Mouse (Mus musculus): Measurements from ENCODE around the gene Glis3. TPM values are rescaled to one million over a fixed set of nuclear protein-coding genes. Genes with fewer than 3 reads are reported as not detected.
A peak's percentile ranks its signal among the peaks of the same experiment; 100 is the strongest.

The Glis3 gene
- polyA plus RNA-seq, 1 experiment from 2014 or later, result 3.4 TPM

DNA sequence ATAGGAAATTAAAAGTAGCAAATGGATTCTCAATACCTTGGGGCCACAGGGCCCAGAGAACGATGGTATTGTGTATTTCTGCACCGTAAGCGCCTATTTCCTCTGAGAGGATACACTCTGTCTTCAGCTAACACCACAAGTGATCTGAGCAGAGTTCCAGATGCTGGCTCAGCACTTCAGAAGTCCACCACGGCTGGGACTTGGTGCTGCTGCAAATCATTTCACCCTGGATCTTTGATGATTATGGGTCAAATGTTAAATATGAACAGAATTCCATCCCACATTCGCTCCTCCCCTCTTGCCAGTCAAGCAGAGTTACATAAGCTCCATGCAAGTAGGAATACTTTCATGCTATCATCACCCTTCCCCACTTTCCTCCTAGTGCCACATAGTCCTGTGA, 263.8 kb downstream of the Glis3 start:
- Histone ChIP-seq H3K27me3 (ENCODE audit: control insufficient read depth, insufficient read depth, low read length) (no peaks in the 10 kb centered on the region), H3K36me3 (ENCODE audit: control insufficient read depth, insufficient read depth, low read length) (no peaks in the 10 kb centered on the region), H3K4me3 (ENCODE audit: low read depth, low read length) (no peak overlapping the region), H3K9me3 (ENCODE audit: control insufficient read depth, low read length) (no peaks in the 10 kb centered on the region), H3K4me2 (ENCODE audit: low read depth, low read length, severe bottlenecking) (no peak overlapping the region), H3K27ac (ENCODE audit: low read depth, low read length) (no peak overlapping the region), H3K9ac (ENCODE audit: low read length) (no peak overlapping the region), H3K4me1 (replicated peaks; ENCODE audit: control insufficient read depth, insufficient read depth, low read length) (no peaks in the 10 kb centered on the region)
- no peak for ATAC-seq (replicated peaks; ENCODE audit: low FRiP score)
- no peak for DNase-seq (ENCODE audit: low spot score)
- 92% methylated on average over 5 of the region's 5 CpGs for WGBS

DNA sequence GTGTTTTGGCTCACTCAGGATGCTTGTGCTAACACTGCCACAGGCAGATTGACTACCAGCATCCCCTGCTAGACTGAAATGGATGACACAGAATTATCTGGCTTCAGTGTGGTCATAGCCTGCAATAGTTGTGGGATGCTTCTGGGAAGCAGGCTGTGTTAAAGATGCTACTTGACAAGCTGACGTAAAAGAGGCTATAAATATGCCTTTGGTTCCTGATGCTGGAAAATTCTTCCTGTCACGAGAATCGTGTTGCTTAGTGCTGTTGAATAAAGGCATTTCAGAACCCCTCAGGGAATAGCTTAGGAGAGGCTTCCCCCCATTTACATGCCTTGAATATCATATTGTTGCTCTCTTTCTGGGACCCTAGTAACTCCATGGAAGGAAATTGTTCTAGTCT, 271.1 kb downstream of the Glis3 start:
- Histone ChIP-seq H3K9me3 (ENCODE audit: control insufficient read depth, low read length) (no peaks in the 10 kb centered on the region), H3K4me3 (ENCODE audit: low read depth, low read length) (no peak overlapping the region), H3K4me2 (ENCODE audit: low read depth, low read length, severe bottlenecking) (no peak overlapping the region), H3K27ac (ENCODE audit: low read depth, low read length) (no peak overlapping the region), H3K27me3 (ENCODE audit: control insufficient read depth, insufficient read depth, low read length) (no peaks in the 10 kb centered on the region), H3K36me3 (ENCODE audit: control insufficient read depth, insufficient read depth, low read length) (no peaks in the 10 kb centered on the region), H3K9ac (ENCODE audit: low read length) (no peak overlapping the region), H3K4me1 (replicated peaks; ENCODE audit: control insufficient read depth, insufficient read depth, low read length) (no peaks in the 10 kb centered on the region)
- WGBS, result 77% methylated on average over 3 of the region's 3 CpGs
- no peak for DNase-seq (ENCODE audit: low spot score)
- no peak for ATAC-seq (replicated peaks; ENCODE audit: low FRiP score)

DNA sequence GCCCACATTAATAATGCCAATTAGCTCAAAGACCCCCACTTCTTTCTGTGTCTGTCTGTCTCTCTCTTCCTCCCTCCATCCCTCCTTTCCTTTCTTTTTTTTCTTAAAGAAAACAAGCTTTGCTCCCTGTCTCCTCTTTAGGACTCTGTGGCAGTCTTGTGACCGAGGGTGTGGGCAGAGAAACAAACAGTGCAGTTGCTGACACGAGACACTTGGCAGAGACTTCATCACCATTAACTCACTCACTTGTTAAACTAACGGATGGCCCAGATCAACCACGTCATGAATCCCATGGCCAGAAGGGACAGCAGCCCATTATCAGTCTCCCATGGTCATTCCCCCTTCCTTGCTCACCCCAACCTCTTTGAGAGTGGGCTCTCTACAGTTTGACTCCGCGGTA, 276.9 kb downstream of the Glis3 start:
- 85% methylated on average over 6 of the region's 6 CpGs for WGBS
- DNase-seq (ENCODE audit: low spot score) (no peak), ATAC-seq (replicated peaks; ENCODE audit: low FRiP score) (no peak)

GRCm38 (mm10) chr19:28395584-28395861, 284.4 kb downstream of the Glis3 start:
- no peak overlapping the region for H3K4me3 ChIP-seq (ENCODE audit: low read depth, low read length)
- DNase-seq (ENCODE audit: low spot score), result no peak
- H3K27me3 ChIP-seq (ENCODE audit: control insufficient read depth, insufficient read depth, low read length), result no peaks in the 10 kb centered on the region
- H3K4me1 ChIP-seq (replicated peaks; ENCODE audit: control insufficient read depth, insufficient read depth, low read length), result peaks cover 3% of the 10 kb centered on the region; the same call in 1 of the 2 replicates
- no peaks in the 10 kb centered on the region for H3K36me3 ChIP-seq (ENCODE audit: control insufficient read depth, insufficient read depth, low read length)
- H3K9ac ChIP-seq (ENCODE audit: low read length), result no peak overlapping the region
- H3K27ac ChIP-seq (ENCODE audit: low read depth, low read length), result no peak overlapping the region
- peak; percentile 39; the same call in 1 of the 2 replicates for ATAC-seq (replicated peaks; ENCODE audit: low FRiP score)
- no peaks in the 10 kb centered on the region for H3K9me3 ChIP-seq (ENCODE audit: control insufficient read depth, low read length)
- 58% methylated on average over 1 of the region's 1 CpGs for WGBS
- no peak overlapping the region for H3K4me2 ChIP-seq (ENCODE audit: low read depth, low read length, severe bottlenecking)

More for the DNA sequence above, 276.9 kb downstream of the Glis3 start:
- no peak overlapping the region for H3K27ac ChIP-seq (ENCODE audit: low read depth, low read length)
- no peak overlapping the region for H3K4me3 ChIP-seq (ENCODE audit: low read depth, low read length)
- no peaks in the 10 kb centered on the region for H3K4me1 ChIP-seq (replicated peaks; ENCODE audit: control insufficient read depth, insufficient read depth, low read length)
- H3K36me3 ChIP-seq (ENCODE audit: control insufficient read depth, insufficient read depth, low read length), result no peaks in the 10 kb centered on the region
- H3K9me3 ChIP-seq (ENCODE audit: control insufficient read depth, low read length), result no peaks in the 10 kb centered on the region
- no peak overlapping the region for H3K9ac ChIP-seq (ENCODE audit: low read length)
- H3K27me3 ChIP-seq (ENCODE audit: control insufficient read depth, insufficient read depth, low read length), result no peaks in the 10 kb centered on the region
- no peak overlapping the region for H3K4me2 ChIP-seq (ENCODE audit: low read depth, low read length, severe bottlenecking)

- no peak overlapping the region for H3K27ac ChIP-seq (ENCODE audit: low read depth, low read length)
- H3K4me2 ChIP-seq (ENCODE audit: low read depth, low read length, severe bottlenecking), result no peak overlapping the region
- DNase-seq (ENCODE audit: low spot score) (no peak), ATAC-seq (replicated peaks; ENCODE audit: low FRiP score) (peak; percentile 71)
- 26% methylated on average over 12 of the region's 12 CpGs for WGBS
- peaks cover 3% of the 10 kb centered on the region; the same call in 1 of the 2 replicates for H3K4me1 ChIP-seq (replicated peaks; ENCODE audit: control insufficient read depth, insufficient read depth, low read length)
- H3K4me3 ChIP-seq (ENCODE audit: low read depth, low read length), result no peak overlapping the region
- no peaks in the 10 kb centered on the region for H3K27me3 ChIP-seq (ENCODE audit: control insufficient read depth, insufficient read depth, low read length)
- no peaks in the 10 kb centered on the region for H3K9me3 ChIP-seq (ENCODE audit: control insufficient read depth, low read length)
- no peak overlapping the region for H3K9ac ChIP-seq (ENCODE audit: low read length)
- no peaks in the 10 kb centered on the region for H3K36me3 ChIP-seq (ENCODE audit: control insufficient read depth, insufficient read depth, low read length)
Measured at GRCm38 (mm10) chr19:28394826-28395583, 284.9 kb downstream of the Glis3 start.

DNA sequence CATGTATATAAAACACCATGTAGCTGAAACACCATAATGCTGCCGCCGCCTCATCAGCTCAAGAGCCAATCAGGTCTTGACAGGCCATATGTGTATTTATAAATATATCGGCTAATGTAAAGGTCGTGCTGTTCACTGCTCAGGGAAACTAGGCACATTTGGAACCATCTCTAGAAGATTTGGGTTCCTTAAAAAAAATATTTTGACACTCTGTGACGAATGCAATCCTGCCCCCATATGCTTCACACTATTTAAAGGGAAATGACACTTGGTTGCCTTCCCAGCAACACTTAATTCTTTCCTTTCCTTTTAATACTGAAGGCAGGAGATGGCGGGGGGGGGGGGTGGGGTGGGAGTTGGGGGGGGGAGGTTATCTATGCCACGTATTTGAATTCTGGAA, 286.1 kb downstream of the Glis3 start:
- Histone ChIP-seq H3K27me3 (ENCODE audit: control insufficient read depth, insufficient read depth, low read length) (no peaks in the 10 kb centered on the region), H3K9me3 (ENCODE audit: control insufficient read depth, low read length) (no peaks in the 10 kb centered on the region), H3K36me3 (ENCODE audit: control insufficient read depth, insufficient read depth, low read length) (no peaks in the 10 kb centered on the region), H3K9ac (ENCODE audit: low read length) (no peak overlapping the region), H3K4me2 (ENCODE audit: low read depth, low read length, severe bottlenecking) (no peak overlapping the region), H3K27ac (ENCODE audit: low read depth, low read length) (no peak overlapping the region), H3K4me3 (ENCODE audit: low read depth, low read length) (no peak overlapping the region), H3K4me1 (replicated peaks; ENCODE audit: control insufficient read depth, insufficient read depth, low read length) (peaks cover 3% of the 10 kb centered on the region; the same call in 1 of the 2 replicates)
- WGBS, result 81% methylated on average over 7 of the region's 7 CpGs
- DNase-seq (ENCODE audit: low spot score) (no peak), ATAC-seq (replicated peaks; ENCODE audit: low FRiP score) (no peak)

DNA sequence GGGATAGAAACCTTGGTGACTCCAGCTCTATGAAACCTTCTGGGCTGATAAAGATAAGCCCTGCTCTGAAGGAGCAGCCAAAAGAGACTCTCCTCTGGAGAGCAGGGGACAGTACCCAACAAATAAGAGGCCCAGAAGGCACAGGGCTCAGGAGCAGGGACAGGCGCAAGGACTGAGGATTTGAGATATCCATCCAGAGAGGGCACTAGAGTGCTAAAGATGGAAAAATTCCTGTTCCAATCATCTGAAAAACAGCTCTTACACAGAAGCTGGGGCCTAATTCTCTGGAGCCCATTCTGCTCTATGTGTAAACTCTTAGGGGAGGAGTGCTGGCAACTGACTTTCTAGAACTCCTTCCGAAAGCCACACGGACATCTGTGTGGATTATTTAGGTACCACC, 287.0 kb downstream of the Glis3 start:
- Histone ChIP-seq H3K9me3 (ENCODE audit: control insufficient read depth, low read length) (no peaks in the 10 kb centered on the region), H3K4me2 (ENCODE audit: low read depth, low read length, severe bottlenecking) (no peak overlapping the region), H3K27me3 (ENCODE audit: control insufficient read depth, insufficient read depth, low read length) (no peaks in the 10 kb centered on the region), H3K9ac (ENCODE audit: low read length) (no peak overlapping the region), H3K4me3 (ENCODE audit: low read depth, low read length) (no peak overlapping the region), H3K27ac (ENCODE audit: low read depth, low read length) (no peak overlapping the region), H3K36me3 (ENCODE audit: control insufficient read depth, insufficient read depth, low read length) (no peaks in the 10 kb centered on the region), H3K4me1 (replicated peaks; ENCODE audit: control insufficient read depth, insufficient read depth, low read length) (peaks cover 3% of the 10 kb centered on the region; the same call in 1 of the 2 replicates)
- ATAC-seq (replicated peaks; ENCODE audit: low FRiP score), result no peak
- WGBS, result 90% methylated on average over 3 of the region's 3 CpGs
- DNase-seq (ENCODE audit: low spot score), result no peak

DNA sequence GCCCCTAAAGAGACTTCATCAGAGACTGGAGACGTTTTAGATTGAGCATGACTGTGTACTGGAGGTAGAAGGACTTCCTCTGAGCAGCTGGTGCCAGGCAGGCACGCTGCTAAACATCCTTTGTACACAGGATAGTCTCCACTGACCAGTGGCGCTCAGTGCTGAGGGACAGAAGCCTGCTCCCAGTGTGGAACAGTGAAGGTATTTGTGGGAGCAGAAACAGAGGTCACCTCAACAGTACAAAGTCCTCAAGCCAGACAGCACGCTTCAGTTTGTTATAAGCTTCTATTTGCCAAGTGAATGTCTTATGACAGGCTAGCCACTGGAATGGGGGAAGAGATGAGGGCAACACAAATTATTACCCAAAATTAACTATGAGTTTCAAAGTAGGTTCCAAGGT, 289.0 kb downstream of the Glis3 start:
- no peak for DNase-seq (ENCODE audit: low spot score)
- Histone ChIP-seq H3K27ac (ENCODE audit: low read depth, low read length) (no peak overlapping the region), H3K9me3 (ENCODE audit: control insufficient read depth, low read length) (no peaks in the 10 kb centered on the region), H3K9ac (ENCODE audit: low read length) (no peak overlapping the region), H3K4me2 (ENCODE audit: low read depth, low read length, severe bottlenecking) (no peak overlapping the region), H3K36me3 (ENCODE audit: control insufficient read depth, insufficient read depth, low read length) (no peaks in the 10 kb centered on the region), H3K4me1 (replicated peaks; ENCODE audit: control insufficient read depth, insufficient read depth, low read length) (peaks cover 3% of the 10 kb centered on the region; the same call in 1 of the 2 replicates), H3K27me3 (ENCODE audit: control insufficient read depth, insufficient read depth, low read length) (no peaks in the 10 kb centered on the region), H3K4me3 (ENCODE audit: low read depth, low read length) (no peak overlapping the region)
- 85% methylated on average over 4 of the region's 4 CpGs for WGBS
- ATAC-seq (replicated peaks; ENCODE audit: low FRiP score), result no peak

DNA sequence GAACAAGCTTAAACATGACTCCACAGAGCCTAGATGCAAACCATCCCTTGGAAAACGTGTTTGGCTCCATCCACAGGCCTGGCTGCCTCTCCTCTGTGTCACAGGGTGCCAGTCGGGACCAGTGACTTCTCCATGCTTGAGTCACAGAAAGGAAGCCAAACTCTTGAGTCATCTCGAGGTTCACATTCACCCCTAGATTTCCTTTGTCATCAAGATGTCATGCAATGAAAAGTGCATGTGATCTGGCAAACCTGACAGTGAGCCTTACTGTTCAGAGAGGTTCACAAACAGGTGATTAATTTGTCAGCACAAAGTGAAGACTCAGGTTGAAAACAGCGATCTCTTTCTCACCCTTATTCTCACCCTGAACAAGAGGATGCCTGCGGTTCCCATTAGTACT, 290.7 kb downstream of the Glis3 start:
- no peaks in the 10 kb centered on the region for H3K36me3 ChIP-seq (ENCODE audit: control insufficient read depth, insufficient read depth, low read length)
- no peaks in the 10 kb centered on the region for H3K4me1 ChIP-seq (replicated peaks; ENCODE audit: control insufficient read depth, insufficient read depth, low read length)
- no peaks in the 10 kb centered on the region for H3K27me3 ChIP-seq (ENCODE audit: control insufficient read depth, insufficient read depth, low read length)
- H3K9me3 ChIP-seq (ENCODE audit: control insufficient read depth, low read length), result no peaks in the 10 kb centered on the region
- no peak overlapping the region for H3K4me3 ChIP-seq (ENCODE audit: low read depth, low read length)
- ATAC-seq (replicated peaks; ENCODE audit: low FRiP score) (no peak), DNase-seq (ENCODE audit: low spot score) (no peak)
- WGBS, result 68% methylated on average over 5 of the region's 5 CpGs
- no peak overlapping the region for H3K27ac ChIP-seq (ENCODE audit: low read depth, low read length)
- no peak overlapping the region for H3K4me2 ChIP-seq (ENCODE audit: low read depth, low read length, severe bottlenecking)
- H3K9ac ChIP-seq (ENCODE audit: low read length), result no peak overlapping the region

Measured in forebrain, embryonic 11.5 days (tissue).